Comparison of ENCODE assay signal across 9 mouse cellular contexts in the genomic region with DNA sequence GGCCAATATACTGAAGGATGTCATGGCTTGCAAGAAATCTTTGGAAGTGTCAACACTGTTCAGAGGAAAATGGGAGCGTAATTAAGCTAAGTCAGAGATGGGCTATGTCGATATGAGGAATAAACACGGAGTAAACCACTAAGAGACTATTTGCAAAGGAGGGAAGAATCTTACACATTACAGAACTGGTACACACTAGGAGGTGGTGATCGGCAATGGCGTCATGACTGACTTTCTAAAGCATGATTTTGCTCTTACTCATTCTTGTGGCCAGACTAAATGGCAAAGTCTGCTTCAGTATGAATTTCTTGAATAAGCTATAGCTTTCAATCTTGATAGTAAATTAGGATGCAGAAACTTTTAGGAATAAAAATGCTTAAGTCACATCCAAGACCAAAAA. TPM values are rescaled to one million over a fixed set of nuclear protein-coding genes. Genes with fewer than 3 reads are reported as not detected.
DNase-seq lines count a peak whose midpoint lies in the region; ATAC-seq and TF ChIP-seq lines count a peak whose summit lies in the region.
"Had no signal": no experiment of that assay in that cellular context is flagged by ENCODE, and none has a peak within 500 bp of the region (broad histone marks: within the 10 kb centered on the region; RNA-seq: fewer than 3 reads in every experiment).

No protein-coding gene starts in this region.

- WGBS in kidney, embryonic 14.5 days = 79% methylated on average over 5 of the region's 5 CpGs
- WGBS in hindbrain, embryonic 13.5 days = 77% methylated on average over 5 of the region's 5 CpGs
- 76% methylated on average over 5 of the region's 5 CpGs for WGBS in midbrain, embryonic 14.5 days
- WGBS in cerebellum, adult 2 months = 72% methylated on average over 5 of the region's 5 CpGs

- peak overlapping the region; percentile 87; the same call in 1 of the 2 replicates for H3K4me3 ChIP-seq in kidney, embryonic 14.5 days (ENCODE audit: low read length)
- H3K4me3 ChIP-seq in G1E (ENCODE audit: low read depth, low read length) = peak overlapping the region; percentile 80
- H3K4me3 ChIP-seq in hindbrain, embryonic 13.5 days = no peak overlapping the region
- no peak overlapping the region for H3K4me3 ChIP-seq in midbrain, embryonic 14.5 days (replicated peaks; ENCODE audit: low read depth, low read length)
- H3K4me3 ChIP-seq in cerebellum, adult 2 months (replicated peaks; ENCODE audit: insufficient read depth, low read depth, low read length) = no peak overlapping the region

- H3K27ac ChIP-seq in kidney, embryonic 14.5 days (ENCODE audit: low read depth, low read length) = no peak overlapping the region
- no peak overlapping the region for H3K27ac ChIP-seq in hindbrain, embryonic 13.5 days
- no peak overlapping the region for H3K27ac ChIP-seq in midbrain, embryonic 14.5 days (replicated peaks; ENCODE audit: low read depth, low read length)
- H3K27ac ChIP-seq in cerebellum, adult 2 months (ENCODE audit: insufficient read depth, low read length) = no peak overlapping the region

- H3K9ac ChIP-seq in kidney, embryonic 14.5 days (ENCODE audit: low read depth, low read length) = no peak overlapping the region
- H3K9ac ChIP-seq in hindbrain, embryonic 13.5 days = no peak overlapping the region
- H3K9ac ChIP-seq in midbrain, embryonic 14.5 days (replicated peaks; ENCODE audit: low read length) = no peak overlapping the region

- H3K9me3 ChIP-seq in kidney, embryonic 14.5 days (ENCODE audit: control insufficient read depth, low read length) = no peaks in the 10 kb centered on the region
- H3K9me3 ChIP-seq in G1E (replicated peaks) = no peaks in the 10 kb centered on the region
- H3K9me3 ChIP-seq in hindbrain, embryonic 13.5 days = no peaks in the 10 kb centered on the region
- H3K9me3 ChIP-seq in midbrain, embryonic 14.5 days (ENCODE audit: control insufficient read depth, low read length) = no peaks in the 10 kb centered on the region

- ATAC-seq in kidney, embryonic 14.5 days (ENCODE audit: low FRiP score, low TSS enrichment) = no peak
- no peak for ATAC-seq in G1E (ENCODE audit: extremely low read depth, insufficient number of reproducible peaks, low FRiP score, poor library complexity, severe bottlenecking)
- ATAC-seq in hindbrain, embryonic 13.5 days (ENCODE audit: low FRiP score) = no peak
- ATAC-seq in midbrain, embryonic 14.5 days (ENCODE audit: low FRiP score, low TSS enrichment) = no peak

- no peak for TF ChIP-seq CTCF in G1E (IDR thresholded peaks at IDR 0.05; ENCODE audit: low read depth, low read length)
- no peak for TF ChIP-seq CTCF in cerebellum, adult 2 months (IDR thresholded peaks at IDR 0.05; ENCODE audit: borderline replicate concordance, insufficient read depth, low read depth, low read length)

- H3K36me3 ChIP-seq in kidney, embryonic 14.5 days (ENCODE audit: control insufficient read depth, insufficient read depth, low read length) = no peaks in the 10 kb centered on the region
- H3K36me3 ChIP-seq in G1E (replicated peaks) = peaks cover 42% of the 10 kb centered on the region
- no peaks in the 10 kb centered on the region for H3K36me3 ChIP-seq in hindbrain, embryonic 13.5 days
- no peaks in the 10 kb centered on the region for H3K36me3 ChIP-seq in midbrain, embryonic 14.5 days (ENCODE audit: control insufficient read depth, insufficient read depth, low read length)

- no peak for DNase-seq in kidney, postnatal 4 days
- peak; percentile 21 for DNase-seq in G1E (ENCODE audit: low spot score)
- no peak for DNase-seq in midbrain, embryonic 14.5 days
- no peak for DNase-seq in adrenal gland, postnatal 4 days (ENCODE audit: low spot score in 2 of 2)
- DNase-seq in cerebellum, adult 2 months = no peak
- DNase-seq in adrenal gland, adult 2 months = no peak
- DNase-seq: layer of hippocampus, postnatal 36 days had no signal

- H3K4me2 ChIP-seq in kidney, embryonic 14.5 days (replicated peaks; ENCODE audit: low read depth, low read length) = peak overlapping the region; percentile 38
- H3K4me2 ChIP-seq in hindbrain, embryonic 13.5 days = peak overlapping the region; percentile 57; the same call in 1 of the 2 replicates
- H3K4me2 ChIP-seq in midbrain, embryonic 14.5 days (ENCODE audit: low read length) = peak overlapping the region; percentile 81; the same call in 1 of the 2 replicates

- TF ChIP-seq POLR2A in cerebellum, adult 2 months (IDR thresholded peaks at IDR 0.05; ENCODE audit: borderline replicate concordance, insufficient read depth, low read length) = no peak

- no peaks in the 10 kb centered on the region for H3K27me3 ChIP-seq in kidney, embryonic 14.5 days (ENCODE audit: control insufficient read depth, insufficient read depth, low read length)
- H3K27me3 ChIP-seq in G1E (ENCODE audit: insufficient read depth, low read length) = no peaks in the 10 kb centered on the region
- no peaks in the 10 kb centered on the region for H3K27me3 ChIP-seq in hindbrain, embryonic 13.5 days
- H3K27me3 ChIP-seq in midbrain, embryonic 14.5 days (ENCODE audit: control insufficient read depth, insufficient read depth, low read length) = no peaks in the 10 kb centered on the region
- H3K27me3 ChIP-seq in cerebellum, adult 2 months (ENCODE audit: control insufficient read depth, insufficient read depth, low read length) = no peaks in the 10 kb centered on the region

- no peaks in the 10 kb centered on the region for H3K4me1 ChIP-seq in kidney, embryonic 14.5 days (ENCODE audit: control insufficient read depth, insufficient read depth, low read length)
- H3K4me1 ChIP-seq in G1E (ENCODE audit: insufficient read depth, low read depth, low read length) = peaks cover 24% of the 10 kb centered on the region
- H3K4me1 ChIP-seq in hindbrain, embryonic 13.5 days (replicated peaks) = peaks cover 4% of the 10 kb centered on the region
- peaks cover 5% of the 10 kb centered on the region; the same call in 1 of the 2 replicates for H3K4me1 ChIP-seq in midbrain, embryonic 14.5 days (ENCODE audit: control insufficient read depth, insufficient read depth, low read length)
- no peaks in the 10 kb centered on the region for H3K4me1 ChIP-seq in cerebellum, adult 2 months (ENCODE audit: control insufficient read depth, insufficient read depth, low read length)

RNA-seq across cellular contexts. Expression of gene Dus4l, which starts 1.0 kb away (rescaled TPM):
- 12.4 and 15.8 TPM in 2 replicates for polyA plus RNA-seq in kidney, embryonic 14.5 days (2014; fragmentation: Nextera tagmentation; extraction: Ambion mirVana)
- 30.0 and 43.0 TPM in 2 replicates for total RNA-seq in G1E (2014; fragmentation: Nextera tagmentation)
- 15.2 and 16.0 TPM in 2 replicates for total RNA-seq in G1E (2017)
- polyA plus RNA-seq in G1E (2012) = 6.7 and 6.8 TPM in 2 replicates
- polyA plus RNA-seq in hindbrain, embryonic 13.5 days (2015; fragmentation: Nextera tagmentation; extraction: Ambion mirVana) = 6.6 and 6.9 TPM in 2 replicates
- polyA plus RNA-seq in midbrain, embryonic 14.5 days (2014; fragmentation: Nextera tagmentation; extraction: Ambion mirVana) = 8.7 and 9.8 TPM in 2 replicates
- total RNA-seq in adrenal gland, postnatal 4 days (2021) = 10 to 100 TPM; 11.8 to 12.7 TPM
- 8.3 and 8.4 TPM in 2 replicates for polyA plus RNA-seq in cerebellum, adult 2 months (2012; rRNA removed)
- 1 to 10 TPM; 4.6 to 7.0 TPM for total RNA-seq in adrenal gland, adult 2 months (2021)
- 0.45 and 0.97 TPM in 2 replicates for polyA plus RNA-seq in adrenal gland, adult 2 months (2012; rRNA removed)

RNA-seq across cellular contexts. Expression of gene Cog5, which starts 1.1 kb away (rescaled TPM):
- polyA plus RNA-seq in kidney, embryonic 14.5 days (2014; fragmentation: Nextera tagmentation; extraction: Ambion mirVana) = 26.2 and 37.4 TPM in 2 replicates
- total RNA-seq in G1E (2014; fragmentation: Nextera tagmentation) = 142 and 156 TPM in 2 replicates
- 90.1 and 101 TPM in 2 replicates for total RNA-seq in G1E (2017)
- 3.0 and 4.7 TPM in 2 replicates for polyA plus RNA-seq in G1E (2012)
- 32.2 and 34.7 TPM in 2 replicates for polyA plus RNA-seq in hindbrain, embryonic 13.5 days (2015; fragmentation: Nextera tagmentation; extraction: Ambion mirVana)
- 30.2 and 35.6 TPM in 2 replicates for polyA plus RNA-seq in midbrain, embryonic 14.5 days (2014; fragmentation: Nextera tagmentation; extraction: Ambion mirVana)
- total RNA-seq in adrenal gland, postnatal 4 days (2021) = 10 to 100 TPM; 46.0 to 49.1 TPM
- 34.6 and 37.6 TPM in 2 replicates for polyA plus RNA-seq in cerebellum, adult 2 months (2012; rRNA removed)
- total RNA-seq in adrenal gland, adult 2 months (2021) = 10 to 100 TPM; 38.7 to 40.0 TPM
- 6.1 and 7.7 TPM in 2 replicates for polyA plus RNA-seq in adrenal gland, adult 2 months (2012; rRNA removed)

RNA-seq across cellular contexts. Expression of gene Bcap29, which starts 19.2 kb away (rescaled TPM):
- polyA plus RNA-seq in kidney, embryonic 14.5 days (2014; fragmentation: Nextera tagmentation; extraction: Ambion mirVana) = 33.4 and 33.9 TPM in 2 replicates
- total RNA-seq in G1E (2014; fragmentation: Nextera tagmentation) (90.5 and 94.3 TPM in 2 replicates), G1E (2017) (46.6 and 47.6 TPM in 2 replicates)
- 28.3 and 37.5 TPM in 2 replicates for polyA plus RNA-seq in G1E (2012)
- 30.4 and 31.4 TPM in 2 replicates for polyA plus RNA-seq in hindbrain, embryonic 13.5 days (2015; fragmentation: Nextera tagmentation; extraction: Ambion mirVana)
- polyA plus RNA-seq in midbrain, embryonic 14.5 days (2014; fragmentation: Nextera tagmentation; extraction: Ambion mirVana) = 31.6 TPM in 2 replicates
- 10 to 100 TPM; 32.5 to 33.0 TPM for total RNA-seq in adrenal gland, postnatal 4 days (2021)
- polyA plus RNA-seq in cerebellum, adult 2 months (2012; rRNA removed) = 30.5 and 33.8 TPM in 2 replicates
- 10 to 100 TPM; 20.3 to 27.5 TPM for total RNA-seq in adrenal gland, adult 2 months (2021)
- 0.60 and 0.77 TPM in 2 replicates for polyA plus RNA-seq in adrenal gland, adult 2 months (2012; rRNA removed)

Comparison
In these comparisons a context has a peak if more than half of its experiments do, and no peak if none do; other contexts are left out.
1. H3K4me3 ChIP-seq: peak in kidney, embryonic 14.5 days (single experiment) and G1E (single experiment); none in hindbrain, embryonic 13.5 days (single experiment), midbrain, embryonic 14.5 days (single experiment) and cerebellum, adult 2 months (single experiment).
2. RNA of gene Bcap29, which starts 19.2 kb away (polyA plus RNA-seq): 28.3 to 37.5 TPM in G1E, 30.5 to 33.8 TPM in cerebellum, adult 2 months, 33.4 to 33.9 TPM in kidney, embryonic 14.5 days, 31.6 TPM in midbrain, embryonic 14.5 days and 30.4 to 31.4 TPM in hindbrain, embryonic 13.5 days; 0.60 to 0.77 TPM in adrenal gland, adult 2 months; every median in the first group is over 10 times any median in the second.
3. Peak in every context shown above with its lines, with median percentiles within 50 percentile points of each other: H3K4me2 ChIP-seq.